Mouse (Mus musculus) right cerebral cortex, adult 18-20 months (tissue): ENCODE data around the gene Bola1.
"Not testable (repeated sequence)": the region's sequence is repeated elsewhere in the genome, so short reads cannot be mapped to it uniquely, and the experiment has no call there.

ENCODE experiments used
- DNase-seq: peaks from one replicate; pipeline ENCODE4 v3.0.0; 2022; ENCODE audit warnings: mixed read lengths

The Bola1 gene

GRCm38 (mm10) chr3:96175251-96175650, 44.3 kb downstream of the Bola1 start:
- no peak for DNase-seq

DNA sequence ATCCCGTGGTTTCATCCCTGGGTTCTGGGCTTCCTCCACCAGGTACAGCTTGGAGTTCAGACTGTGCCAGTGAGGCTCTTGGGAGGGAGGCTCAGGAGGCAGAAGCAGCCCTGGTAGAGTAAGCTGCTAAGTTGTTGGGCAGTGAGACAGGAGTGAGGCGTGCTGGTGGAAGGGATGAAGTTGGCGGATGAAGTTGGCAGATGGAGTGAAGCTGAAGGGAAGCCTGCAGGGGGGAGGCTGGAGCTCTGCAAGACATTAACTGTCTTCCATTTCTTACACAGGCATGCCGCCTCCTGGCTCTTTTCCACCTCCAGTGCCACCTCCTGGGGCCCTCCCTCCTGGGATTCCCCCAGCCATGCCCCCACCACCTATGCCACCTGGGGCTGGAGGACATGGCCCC, 45.5 kb downstream of the Bola1 start:
- DNase-seq = not testable (repeated sequence)

DNA sequence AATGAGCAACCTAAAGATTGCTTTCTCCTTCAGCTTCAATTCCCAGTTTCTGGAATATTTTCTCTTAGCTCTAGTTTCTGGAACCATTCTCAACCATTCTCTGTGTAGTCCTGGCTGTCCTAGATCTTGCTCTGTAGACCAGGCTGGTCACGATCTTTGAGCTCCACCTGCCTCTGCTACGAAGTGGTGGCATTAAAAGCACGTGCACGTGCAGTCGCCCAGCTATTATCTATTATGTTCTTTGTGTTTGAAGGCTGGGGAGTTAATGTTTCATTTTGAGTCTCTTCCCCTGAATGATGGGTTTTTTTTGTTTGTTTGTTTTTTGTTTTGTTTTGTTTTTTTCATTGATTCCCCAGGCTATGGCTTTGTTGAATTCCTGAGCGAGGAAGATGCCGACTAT, 46.3 kb downstream of the Bola1 start:
- DNase-seq = no peak

- DNase-seq = peak; percentile 86
Measured at GRCm38 (mm10) chr3:96172197-96173178, 47.0 kb downstream of the Bola1 start, which contains the start of gene Sf3b4. Gene Sf3b4 (plus strand): TSS chr3:96172332.

GRCm38 (mm10) chr3:96171583-96172196, 47.8 kb downstream of the Bola1 start:
- DNase-seq = no peak

DNA sequence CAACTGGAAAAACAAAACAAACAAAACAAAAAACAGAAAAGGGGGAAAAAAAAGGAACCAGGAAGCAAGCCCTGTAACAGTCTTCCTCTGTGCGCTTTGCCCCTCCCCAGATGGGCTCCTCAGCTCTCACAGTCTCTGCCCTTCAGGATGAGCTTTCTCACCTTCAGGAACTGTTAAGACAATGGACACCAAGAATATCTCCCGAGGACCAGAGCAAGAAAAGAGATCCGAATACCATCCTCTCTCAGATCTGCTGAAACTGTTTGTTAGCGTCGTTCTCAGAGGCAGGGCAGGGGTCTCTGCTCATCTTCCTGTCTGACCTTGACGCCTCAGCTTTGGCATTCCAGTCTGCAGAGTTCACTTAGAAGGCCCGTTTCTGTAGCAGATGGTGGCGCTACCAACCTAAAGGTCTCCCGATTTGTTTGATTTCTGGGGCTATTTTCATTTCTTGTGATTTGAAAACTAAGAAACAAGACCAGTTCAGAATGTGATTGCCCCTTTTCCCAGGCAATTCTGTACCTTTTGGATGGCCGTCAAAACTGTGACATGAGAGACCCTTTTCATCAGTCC, 48.4 kb downstream of the Bola1 start:
- DNase-seq = no peak

- DNase-seq = no peak
Measured at GRCm38 (mm10) chr3:96170276-96170675, 49.2 kb downstream of the Bola1 start.

GRCm38 (mm10) chr3:96168466-96169158, 50.9 kb downstream of the Bola1 start:
- no peak for DNase-seq

GRCm38 (mm10) chr3:96163040-96163439, 56.5 kb downstream of the Bola1 start:
- DNase-seq = no peak

DNA sequence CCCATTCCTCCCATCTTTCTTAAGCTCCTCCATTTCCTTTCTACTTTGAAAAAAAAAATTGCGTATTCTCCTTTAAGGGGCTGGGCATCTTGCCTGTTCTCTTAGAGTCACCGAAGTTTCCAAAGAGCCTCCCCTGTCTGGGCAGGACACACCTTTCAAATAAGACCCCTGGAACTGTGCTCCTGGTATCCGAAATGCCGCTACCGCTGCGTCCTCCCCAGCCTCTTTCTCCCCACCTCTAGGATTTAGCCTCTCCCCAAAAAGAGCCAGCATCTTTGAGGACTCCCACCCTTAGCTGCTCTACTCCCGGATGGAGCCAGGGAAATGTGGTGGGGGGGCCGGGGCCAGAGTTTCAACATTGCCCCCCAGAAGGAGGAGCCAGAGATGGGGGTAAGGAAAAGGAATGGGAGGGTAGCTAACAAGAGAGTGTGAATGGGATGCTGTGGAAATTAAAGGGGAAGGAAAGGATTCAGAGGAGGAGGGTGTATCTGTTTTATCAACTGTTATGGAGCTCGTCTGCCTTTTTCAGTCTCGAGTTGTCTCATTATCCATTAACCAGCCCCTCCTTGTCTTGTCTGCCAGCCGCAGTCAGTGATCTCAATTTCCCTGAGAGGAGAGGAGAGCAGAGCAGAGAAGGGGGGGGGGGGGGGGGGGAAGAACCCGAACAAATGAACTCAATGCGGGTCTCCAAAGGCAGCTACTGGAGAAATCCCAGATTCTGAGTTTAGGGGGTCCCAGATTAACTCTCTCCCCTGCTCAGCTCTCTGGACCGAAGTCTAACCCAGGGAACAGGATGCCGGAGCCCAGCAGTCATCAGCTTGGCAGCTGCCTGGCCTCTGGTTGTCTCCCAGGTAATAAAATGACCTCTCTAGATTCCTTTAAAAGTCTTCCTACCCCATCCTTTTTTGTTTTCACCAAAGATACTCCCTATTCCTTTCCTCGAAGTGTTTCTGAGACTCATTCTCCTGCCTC, 57.4 kb downstream of the Bola1 start, which contains the start of gene Mtmr11:
Gene Mtmr11, plus strand, starts transcription at position 136 of the 972 bp plus-strand sequence.
- no peak for DNase-seq

- peak; percentile 81 for DNase-seq
Measured at GRCm38 (mm10) chr3:96160803-96161516, 58.5 kb downstream of the Bola1 start.

DNA sequence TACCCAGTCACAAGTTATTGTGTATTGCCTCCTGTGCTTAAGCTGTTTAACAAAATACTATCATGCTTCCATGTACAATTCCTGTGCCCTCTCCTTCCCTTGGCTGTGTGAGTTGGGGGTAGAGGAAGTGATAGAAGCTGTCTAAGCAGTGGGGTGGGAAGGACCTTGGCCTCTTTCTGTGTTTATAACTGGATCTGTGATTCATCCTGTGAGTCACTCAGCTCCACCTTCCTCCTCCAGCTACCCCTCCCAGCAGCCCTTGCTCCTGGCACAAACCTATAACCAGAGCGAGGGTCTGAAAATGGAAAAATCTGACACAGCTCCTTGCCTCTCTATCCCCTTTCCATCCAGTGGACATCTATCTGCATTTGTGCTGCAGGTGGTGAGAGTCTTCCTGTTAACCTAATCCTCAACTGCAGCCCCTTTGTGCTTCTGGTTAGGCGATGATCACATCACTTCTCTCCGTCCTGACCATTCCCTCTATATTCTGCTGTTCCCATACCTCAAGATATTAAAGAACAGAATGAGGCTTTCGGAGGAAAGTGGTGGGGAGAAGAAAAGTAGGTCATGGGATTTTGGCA, 59.2 kb downstream of the Bola1 start:
- peak; percentile 84 for DNase-seq

- no peak for DNase-seq
Measured at GRCm38 (mm10) chr3:96159820-96160219, 59.7 kb downstream of the Bola1 start.

DNA sequence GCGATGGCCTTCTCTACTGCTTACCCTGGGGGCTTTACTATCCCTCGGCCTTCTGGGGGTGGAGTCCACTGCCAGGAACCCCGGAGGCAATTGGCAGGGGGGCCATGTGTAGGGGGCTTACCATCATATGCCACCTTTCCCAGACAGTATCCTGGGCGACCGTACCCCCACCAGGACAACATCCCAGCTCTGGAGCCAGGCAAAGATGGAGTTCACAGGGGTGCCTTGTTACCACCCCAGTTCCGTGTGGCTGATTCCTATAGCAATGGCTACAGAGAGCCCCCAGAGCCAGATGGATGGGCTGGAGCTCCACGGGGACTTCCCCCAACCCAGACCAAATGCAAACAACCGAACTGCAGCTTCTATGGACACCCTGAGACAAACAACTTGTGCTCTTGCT, 64.0 kb downstream of the Bola1 start:
- no peak for DNase-seq

- DNase-seq = peak; percentile 41
Measured at GRCm38 (mm10) chr3:96152611-96153010, 66.9 kb downstream of the Bola1 start.

GRCm38 (mm10) chr3:96151836-96152235, 67.7 kb downstream of the Bola1 start:
- DNase-seq = no peak

DNA sequence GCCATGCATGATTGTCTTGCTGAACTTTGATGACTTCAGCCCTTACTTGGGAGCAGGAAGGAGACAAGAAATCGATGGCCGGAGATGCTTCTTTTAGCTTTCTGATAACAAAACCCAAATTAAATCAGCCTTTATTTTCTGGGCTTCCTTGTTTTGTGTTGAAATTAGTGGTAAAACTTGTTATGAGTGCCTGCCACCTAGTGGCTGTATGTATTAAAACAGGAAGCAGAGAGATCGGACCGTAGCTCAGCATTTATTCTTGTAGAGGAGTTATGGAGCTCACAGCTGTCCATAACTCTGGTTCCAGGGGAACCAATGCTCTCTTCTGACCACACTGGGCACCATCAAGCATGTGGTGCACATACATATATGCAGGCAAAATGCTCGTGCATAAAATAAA, 71.6 kb downstream of the Bola1 start:
- peak; percentile 59 for DNase-seq
